Mouse (Mus musculus): Measurements from ENCODE around the gene Tekt1. TPM values are rescaled to one million over a fixed set of nuclear protein-coding genes. Genes with fewer than 3 reads are reported as not detected.

Gene Tekt1
- total RNA-seq, 2 experiments from 2014 or later = 0.51 to 0.62 TPM

Small RNAs within 50 kb of the gene (microRNA-seq; reads per million reads assigned to microRNA genes)
- not detected for gene Mir6338

Other genes starting within 250 kb of the Tekt1 start
- 1 to 10 TPM in 1 of 2 experiments, under 1 TPM in 1; 0.79 to 1.4 TPM for gene Pitpnm3, start 226.7 kb downstream of the Tekt1 start, total RNA-seq (2021)
- gene Gm43951, start 155.6 kb downstream of the Tekt1 start, total RNA-seq (2021) = 1 to 10 TPM; 1.3 to 1.7 TPM
- gene 4933427D14Rik, start 155.0 kb downstream of the Tekt1 start, total RNA-seq (2021) = 10 to 100 TPM; 10.2 to 13.8 TPM
- 10 to 100 TPM; 68.2 to 71.9 TPM for gene Txndc17, start 154.9 kb downstream of the Tekt1 start, total RNA-seq (2021)
- gene Med31, start 146.8 kb downstream of the Tekt1 start, total RNA-seq (2021) = 10 to 100 TPM; 14.8 to 15.0 TPM
- under 1 TPM; 0.25 to 0.51 TPM for gene Slc13a5, start 95.2 kb downstream of the Tekt1 start, total RNA-seq (2021)
- 10 to 100 TPM; 19.5 to 23.8 TPM for gene Xaf1, start 60.8 kb downstream of the Tekt1 start, total RNA-seq (2021)
- not detected for gene Fbxo39, start 48.0 kb downstream of the Tekt1 start, total RNA-seq (2021)
- gene Smtnl2, start 49.3 kb upstream of the Tekt1 start, total RNA-seq (2021) = 10 to 100 TPM; 11.4 to 24.2 TPM
- 1 to 10 TPM; 3.8 to 4.7 TPM for gene Ggt6, start 73.1 kb upstream of the Tekt1 start, total RNA-seq (2021)
- 100 to 1,000 TPM; 118 to 119 TPM for gene Mybbp1a, start 78.9 kb upstream of the Tekt1 start, total RNA-seq (2021)
- 1 to 10 TPM; 8.9 to 9.6 TPM for gene Spns2, start 127.5 kb upstream of the Tekt1 start, total RNA-seq (2021)
- under 1 TPM; 0.45 to 0.50 TPM for gene Spns3, start 188.1 kb upstream of the Tekt1 start, total RNA-seq (2021)
- gene Ube2g1, start 244.8 kb upstream of the Tekt1 start, total RNA-seq (2021) = 10 to 100 TPM; 47.0 to 48.1 TPM

All from adrenal gland, postnatal 4 days (tissue).